Mouse (Mus musculus) right cerebral cortex, postnatal 36 days (tissue): ENCODE data around the gene Ano10.
"Not testable (repeated sequence)": the region's sequence is repeated elsewhere in the genome, so short reads cannot be mapped to it uniquely, and the experiment has no call there.

Experiments
- DNase-seq, 2 experiments: peaks; one replicate each; pipeline ENCODE4 v3.0.0; 2022; ENCODE audit warnings: low spot score in 2 of 2, mixed read lengths in 1 of 2

Ano10 gene

GRCm38 (mm10) chr9:122294242-122294881 is at the start of gene Ano10:
Ano10 (minus strand) TSS chr9:122294423.
- DNase-seq: peak; percentile 97 to 98

GRCm38 (mm10) chr9:122343399-122343798 is 49.2 kb upstream of the Ano10 start:
- no peak for DNase-seq

GRCm38 (mm10) chr9:122339972-122340371 is 45.7 kb upstream of the Ano10 start:
- DNase-seq: no peak

GRCm38 (mm10) chr9:122337510-122337931 is 43.3 kb upstream of the Ano10 start:
- no peak for DNase-seq

- DNase-seq: no peak
These were observed 42.5 kb upstream of the Ano10 start for GRCm38 (mm10) chr9:122336677-122337076.

GRCm38 (mm10) chr9:122328199-122328598 is 34.0 kb upstream of the Ano10 start:
- no peak for DNase-seq

GRCm38 (mm10) chr9:122325996-122326395 is 31.8 kb upstream of the Ano10 start:
- DNase-seq: no peak

GRCm38 (mm10) chr9:122322356-122322755 is 28.1 kb upstream of the Ano10 start:
- DNase-seq: no peak

GRCm38 (mm10) chr9:122320626-122321025 is 26.4 kb upstream of the Ano10 start:
- no peak for DNase-seq

- no peak for DNase-seq
These were observed 22.3 kb upstream of the Ano10 start for GRCm38 (mm10) chr9:122316562-122316961.

GRCm38 (mm10) chr9:122315501-122315900 is 21.3 kb upstream of the Ano10 start:
- no peak for DNase-seq

GRCm38 (mm10) chr9:122314942-122315341 is 20.7 kb upstream of the Ano10 start:
- no peak for DNase-seq

- DNase-seq: no peak
These were observed 20.2 kb upstream of the Ano10 start for GRCm38 (mm10) chr9:122314386-122314785.

- not testable (repeated sequence) for DNase-seq
These were observed 18.9 kb upstream of the Ano10 start for GRCm38 (mm10) chr9:122313128-122313527.

GRCm38 (mm10) chr9:122312296-122312990 is 18.2 kb upstream of the Ano10 start:
- no peak for DNase-seq

- DNase-seq: no peak
These were observed 17.0 kb upstream of the Ano10 start for GRCm38 (mm10) chr9:122311051-122311760.

- peak; percentile 76 to 78 for DNase-seq
These were observed 16.4 kb upstream of the Ano10 start for GRCm38 (mm10) chr9:122310613-122311049.

- DNase-seq: no peak
These were observed 15.1 kb upstream of the Ano10 start for GRCm38 (mm10) chr9:122309013-122309980.

- DNase-seq: no peak
These were observed 11.1 kb upstream of the Ano10 start for GRCm38 (mm10) chr9:122305302-122305701.

- no peak for DNase-seq
These were observed 1.9 kb upstream of the Ano10 start for GRCm38 (mm10) chr9:122296169-122296568.

GRCm38 (mm10) chr9:122295396-122295795 is 1.2 kb upstream of the Ano10 start:
- DNase-seq: no peak
